Mouse (Mus musculus): Measurements from ENCODE around the gene Krit1. TPM values are rescaled to one million over a fixed set of nuclear protein-coding genes. Genes with fewer than 3 reads are reported as not detected.

Gene Krit1
- 47.3 and 56.5 TPM in 2 replicates for polyA plus RNA-seq (2012; rRNA removed)

GRCm38 (mm10) chr5:3802433-3803291 is at the start of gene Krit1, which contains the start of gene Ankib1:
TSS of gene Krit1 (plus strand) at chr5:3803184.
TSS of gene Ankib1 (minus strand) at chr5:3802925.

GRCm38 (mm10) chr5:3845026-3845425 is 42.0 kb downstream of the Krit1 start, which contains the start of gene Lrrd1:
TSS of gene Lrrd1 (plus strand) at chr5:3845173.

GRCm38 (mm10) chr5:3893459-3894293 is 90.7 kb downstream of the Krit1 start, which contains the start of gene Mterf1a:
TSS of gene Mterf1a (minus strand) at chr5:3893933.

Other genes starting within 250 kb of the Krit1 start
- 5.6 and 6.0 TPM in 2 replicates for gene 1700109H08Rik, start 231.6 kb upstream of the Krit1 start, polyA plus RNA-seq (2012; rRNA removed)
- 25.2 and 27.0 TPM in 2 replicates for gene Pex1, start 207.1 kb upstream of the Krit1 start, polyA plus RNA-seq (2012; rRNA removed)
- gene Rbm48, start 206.6 kb upstream of the Krit1 start, polyA plus RNA-seq (2012; rRNA removed) = 10.8 and 11.8 TPM in 2 replicates
- not detected in 2 replicates for gene Tmbim7, start 152.0 kb upstream of the Krit1 start, polyA plus RNA-seq (2012; rRNA removed)
- gene Gatad1, start 146.0 kb upstream of the Krit1 start, polyA plus RNA-seq (2012; rRNA removed) = 66.9 and 78.6 TPM in 2 replicates
- 19.5 and 20.5 TPM in 2 replicates for gene Ankib1, start 259 bp upstream of the Krit1 start, polyA plus RNA-seq (2012; rRNA removed)
- 0.09 and 0.11 TPM in 2 replicates for gene Lrrd1, start 42.0 kb downstream of the Krit1 start, polyA plus RNA-seq (2012; rRNA removed)
- 6.2 and 6.3 TPM in 2 replicates for gene Mterf1a, start 90.7 kb downstream of the Krit1 start, polyA plus RNA-seq (2012; rRNA removed)
- gene Akap9, start 124.9 kb downstream of the Krit1 start, polyA plus RNA-seq (2012; rRNA removed) = 64.8 and 78.4 TPM in 2 replicates

All from central nervous system, embryonic 14 days (tissue).